Mouse (Mus musculus): Measurements from ENCODE around the gene Prdm11.

Prdm11 gene

GRCm38 (mm10) chr2:93045818-93046508 is at the start of gene Prdm11:
TSS of gene Prdm11 (minus strand) at chr2:93046167.
- DNase-seq: peak in 1 of 2 experiments; percentile 54

DNA sequence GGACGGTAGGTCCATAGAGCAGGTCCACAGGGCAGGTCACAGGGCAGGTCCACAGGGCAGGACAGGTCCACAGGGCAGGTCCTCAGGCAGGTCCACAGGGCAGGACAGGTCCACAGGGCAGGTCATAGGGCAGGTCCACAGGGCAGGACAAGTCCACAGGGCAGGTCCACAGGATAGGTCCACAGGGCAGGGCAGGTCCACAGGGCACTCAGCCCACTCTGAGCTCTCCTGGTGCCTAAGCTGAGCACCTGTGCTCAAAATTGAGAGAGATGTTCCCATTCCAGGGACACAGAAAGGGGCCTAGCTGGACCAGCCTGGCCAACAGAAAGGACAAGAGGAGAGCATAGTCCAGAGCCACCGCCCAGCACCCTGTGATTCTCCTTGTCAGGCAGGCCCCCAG is 46.4 kb upstream of the Prdm11 start:
- DNase-seq: no peak

- DNase-seq: no peak
These were observed 45.7 kb upstream of the Prdm11 start for GRCm38 (mm10) chr2:93091679-93092078.

GRCm38 (mm10) chr2:93089379-93090089 is 43.6 kb upstream of the Prdm11 start:
- DNase-seq: no peak

GRCm38 (mm10) chr2:93088006-93088405 is 42.0 kb upstream of the Prdm11 start:
- no peak for DNase-seq

DNA sequence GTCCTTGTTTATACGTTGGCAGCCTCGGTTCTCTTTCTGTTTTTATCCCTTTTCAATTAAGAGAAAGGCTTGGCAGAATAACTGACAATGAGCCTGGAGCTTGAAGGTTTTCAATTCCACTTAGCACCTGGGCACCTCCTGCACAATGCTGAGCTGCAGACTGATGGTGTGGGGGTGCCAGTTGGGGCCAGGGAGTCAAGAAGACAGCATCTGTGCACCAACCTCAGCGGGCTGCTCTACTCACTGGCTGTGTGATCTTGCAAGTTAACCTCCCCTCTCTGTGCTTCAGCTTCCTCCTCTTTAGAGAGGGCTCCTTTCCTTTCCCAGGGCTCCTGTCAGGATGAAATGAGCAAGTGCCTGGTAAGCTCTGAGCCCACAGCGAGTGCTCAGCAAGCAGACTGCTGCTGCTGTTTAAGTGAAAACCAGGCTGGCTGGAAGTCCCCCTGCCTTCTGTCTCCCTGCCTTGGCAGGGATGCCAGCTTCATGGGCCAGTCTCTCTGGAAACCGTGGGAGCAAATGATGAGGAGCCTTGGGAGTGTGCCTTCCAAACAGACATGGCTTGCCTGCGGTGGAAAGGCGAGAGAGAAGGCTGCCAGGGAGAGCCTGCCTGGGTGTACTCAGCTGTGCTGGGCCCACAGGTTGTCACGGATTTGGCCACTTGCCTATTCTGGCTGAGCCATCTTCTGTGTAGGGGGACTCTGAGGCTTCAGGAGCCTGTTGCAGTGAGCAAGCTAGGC is 39.5 kb upstream of the Prdm11 start:
- DNase-seq: peak; percentile 45 to 51

- DNase-seq: no peak
These were observed 38.5 kb upstream of the Prdm11 start for GRCm38 (mm10) chr2:93084481-93084880.

DNA sequence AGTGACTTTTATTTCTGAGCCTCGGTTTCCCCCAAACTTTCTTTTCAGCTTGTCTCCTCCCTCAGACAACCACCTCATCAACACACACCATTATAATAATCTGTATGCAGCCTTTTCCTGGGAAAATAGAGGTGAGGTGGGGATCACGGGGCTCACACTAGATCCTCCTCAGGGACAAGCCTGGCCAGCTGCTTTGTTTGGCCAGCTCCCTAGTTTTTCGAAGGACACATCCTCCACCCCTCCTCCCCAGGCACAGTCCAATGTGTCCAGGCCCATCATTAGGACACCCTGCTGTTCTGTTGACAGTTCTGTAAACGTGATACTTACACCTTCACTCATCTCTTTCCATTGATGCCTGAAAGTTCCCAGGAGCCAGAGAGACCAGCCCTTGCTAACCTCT is 37.4 kb upstream of the Prdm11 start:
- DNase-seq: no peak

- no peak for DNase-seq
These were observed 36.9 kb upstream of the Prdm11 start for GRCm38 (mm10) chr2:93082846-93083245.

GRCm38 (mm10) chr2:93080871-93081608 is 35.1 kb upstream of the Prdm11 start:
- no peak for DNase-seq

DNA sequence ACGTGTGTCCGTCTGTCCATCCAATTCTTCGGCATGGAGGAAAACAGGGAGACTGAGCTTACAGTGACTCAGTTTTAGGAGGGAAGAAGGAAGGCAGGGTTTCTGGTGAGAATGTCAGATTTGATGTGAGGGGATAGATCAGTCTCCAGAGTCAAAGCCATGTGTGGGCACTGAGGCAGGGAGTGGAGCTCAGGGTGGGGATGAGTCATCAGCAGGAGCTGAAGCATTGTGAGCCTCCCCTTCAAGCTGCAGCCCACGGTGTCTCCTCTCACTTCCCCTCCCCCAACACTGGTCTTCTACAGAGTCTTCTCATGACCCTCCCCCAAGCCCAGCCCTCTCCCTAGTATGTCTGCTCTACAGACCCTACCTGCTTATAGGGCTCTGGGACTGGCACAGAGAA is 33.4 kb upstream of the Prdm11 start:
- no peak for DNase-seq

GRCm38 (mm10) chr2:93076578-93076955 is 30.6 kb upstream of the Prdm11 start:
- DNase-seq: peak in 1 of 2 experiments; percentile 43

DNA sequence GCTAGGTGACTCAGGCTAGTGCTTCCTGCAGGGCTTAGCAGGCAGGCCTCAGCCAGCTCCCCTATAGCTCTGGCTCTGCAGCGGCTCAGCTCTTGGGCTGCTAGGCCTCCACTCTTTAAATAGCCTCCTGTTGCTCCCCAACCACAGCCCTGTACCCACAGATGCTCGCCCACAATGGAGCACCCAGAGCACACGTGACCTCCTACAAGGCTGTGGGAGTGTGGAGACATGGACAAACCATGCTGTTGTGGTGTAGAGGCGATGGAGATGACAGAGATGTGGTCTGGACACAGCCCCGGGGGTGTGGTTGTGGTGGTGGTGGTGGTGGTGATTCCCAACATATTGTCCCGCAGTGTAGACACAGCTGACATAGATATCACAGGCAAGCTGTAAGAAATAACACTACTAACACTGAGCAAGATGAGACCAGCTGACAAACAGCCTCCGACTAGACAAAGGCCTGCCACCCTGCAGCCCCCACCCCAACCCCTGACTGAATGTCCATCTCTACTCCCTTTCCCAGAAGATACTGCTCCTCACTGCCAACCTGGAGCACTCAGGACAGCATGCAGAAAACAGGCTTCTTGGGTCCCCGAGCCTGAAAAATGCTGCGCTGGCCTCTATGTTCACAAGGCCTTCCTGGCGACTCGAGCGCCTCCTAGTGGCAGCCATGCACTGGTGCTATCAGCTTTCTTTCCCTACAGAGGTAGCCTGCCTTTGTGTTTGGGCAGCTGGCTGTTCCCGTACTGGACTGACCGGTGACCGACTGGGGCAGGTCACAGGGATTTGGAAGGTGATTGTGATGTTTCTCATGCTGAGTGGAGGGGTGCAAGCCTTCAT is 30.0 kb upstream of the Prdm11 start:
- DNase-seq: peak; percentile 80 to 92

GRCm38 (mm10) chr2:93071656-93072055 is 25.7 kb upstream of the Prdm11 start:
- peak; percentile 52 to 67 for DNase-seq

DNA sequence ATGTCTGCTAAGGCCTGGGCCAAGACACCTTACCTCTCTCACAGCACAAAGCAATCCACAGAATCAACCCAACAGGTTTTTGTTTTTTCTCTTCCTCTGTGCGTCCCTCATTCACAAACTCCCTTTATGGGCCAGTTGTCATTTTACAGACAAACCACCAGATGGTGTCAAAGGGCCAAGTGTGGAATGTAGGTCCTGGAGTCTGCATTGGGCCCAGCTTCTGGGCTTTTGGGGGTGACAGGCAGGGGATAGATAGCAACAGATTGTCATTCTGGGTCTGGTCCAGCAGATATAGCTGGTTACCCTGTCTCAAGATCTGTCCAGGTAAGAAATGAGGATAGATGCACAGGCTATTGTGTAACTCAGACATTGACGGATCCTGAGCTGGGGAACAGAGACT is 23.0 kb upstream of the Prdm11 start:
- peak; percentile 72 to 77 for DNase-seq

DNA sequence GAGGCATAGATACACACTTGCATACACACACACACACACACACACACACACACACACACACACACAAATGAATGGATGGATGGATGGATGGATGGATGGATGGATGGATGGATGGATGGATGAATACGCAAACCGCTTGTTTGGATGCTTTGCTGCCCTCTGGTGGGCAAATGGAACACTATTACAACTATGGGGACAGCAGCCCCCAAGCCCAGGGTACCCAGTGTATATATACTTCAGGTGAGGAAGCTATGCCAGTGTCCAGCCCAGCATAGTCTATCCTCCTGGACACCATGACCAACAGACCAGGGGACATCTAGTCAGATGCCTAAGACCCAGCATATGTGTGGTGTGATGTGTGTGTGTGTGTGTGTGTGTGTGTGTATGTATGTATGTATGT is 17.4 kb upstream of the Prdm11 start:
- peak; percentile 81 to 87 for DNase-seq

GRCm38 (mm10) chr2:93051873-93052272 is 5.9 kb upstream of the Prdm11 start:
- DNase-seq: no peak

- DNase-seq: no peak
These were observed 2.8 kb upstream of the Prdm11 start for GRCm38 (mm10) chr2:93048601-93049323.

DNA sequence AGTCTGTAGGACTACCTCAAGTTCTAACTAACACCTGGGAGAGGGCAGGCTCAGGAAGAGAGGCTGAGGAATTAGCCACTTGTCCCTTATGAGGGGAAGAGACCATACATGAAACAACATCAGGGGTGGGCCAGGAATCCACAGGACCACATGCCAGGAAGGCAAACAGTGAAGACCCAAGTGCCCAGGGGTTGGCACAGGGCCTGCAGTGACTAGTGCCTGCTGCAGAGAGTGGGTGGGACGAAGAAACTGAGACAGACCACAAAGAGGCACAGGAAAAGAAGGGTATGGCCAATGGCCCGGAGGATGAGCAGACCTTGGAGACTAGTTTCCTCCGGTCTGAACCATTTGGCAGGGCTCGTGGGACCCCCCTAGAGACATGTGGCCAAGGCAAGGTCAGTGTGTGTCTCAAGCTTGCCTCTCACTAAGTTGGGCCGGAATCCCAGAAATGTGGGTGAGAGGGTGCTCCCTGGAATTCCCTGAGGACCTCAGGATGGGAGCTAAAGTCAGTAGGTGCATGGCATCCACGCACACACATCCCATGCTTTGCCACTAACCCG is 1.6 kb upstream of the Prdm11 start:
- DNase-seq: peak in 1 of 2 experiments; percentile 4

GRCm38 (mm10) chr2:93047036-93047435 is 1.1 kb upstream of the Prdm11 start:
- DNase-seq: no peak

GRCm38 (mm10) chr2:93046509-93046835 is 505 bp upstream of the Prdm11 start:
- DNase-seq: no peak

Measured in cerebellum, postnatal 14 days (tissue).